Mouse (Mus musculus): Measurements from ENCODE around the gene Entpd3.
"Not testable (repeated sequence)": the region's sequence is repeated elsewhere in the genome, so short reads cannot be mapped to it uniquely, and the experiment has no call there.

Entpd3 gene

GRCm38 (mm10) chr9:120539662-120540251, at the start of gene Entpd3:
Entpd3 (plus strand) TSS chr9:120539818.
- DNase-seq = no peak

DNA sequence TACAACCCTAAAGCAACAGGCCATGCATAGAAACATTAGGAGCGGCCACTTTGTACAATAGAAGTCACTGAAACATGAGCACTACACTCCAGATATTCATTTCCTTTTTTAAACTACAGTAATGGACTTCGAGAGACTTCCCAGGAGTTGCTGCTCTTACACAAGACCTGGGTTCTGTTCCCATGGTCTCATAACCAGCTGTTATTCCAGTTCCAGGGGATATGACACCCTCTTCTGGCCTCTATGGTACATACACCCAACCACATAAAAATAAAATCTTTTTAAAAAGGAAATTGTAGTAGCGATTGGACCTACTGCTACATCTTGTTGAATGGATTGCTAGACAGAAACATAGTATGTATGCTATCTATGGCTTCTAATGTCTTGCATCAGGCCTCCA, 48.1 kb upstream of the Entpd3 start:
- no peak for DNase-seq

- no peak for DNase-seq
Observed at GRCm38 (mm10) chr9:120492010-120492399, 47.6 kb upstream of the Entpd3 start, which contains the start of gene Eif1b. Eif1b (plus strand) TSS chr9:120492232.

DNA sequence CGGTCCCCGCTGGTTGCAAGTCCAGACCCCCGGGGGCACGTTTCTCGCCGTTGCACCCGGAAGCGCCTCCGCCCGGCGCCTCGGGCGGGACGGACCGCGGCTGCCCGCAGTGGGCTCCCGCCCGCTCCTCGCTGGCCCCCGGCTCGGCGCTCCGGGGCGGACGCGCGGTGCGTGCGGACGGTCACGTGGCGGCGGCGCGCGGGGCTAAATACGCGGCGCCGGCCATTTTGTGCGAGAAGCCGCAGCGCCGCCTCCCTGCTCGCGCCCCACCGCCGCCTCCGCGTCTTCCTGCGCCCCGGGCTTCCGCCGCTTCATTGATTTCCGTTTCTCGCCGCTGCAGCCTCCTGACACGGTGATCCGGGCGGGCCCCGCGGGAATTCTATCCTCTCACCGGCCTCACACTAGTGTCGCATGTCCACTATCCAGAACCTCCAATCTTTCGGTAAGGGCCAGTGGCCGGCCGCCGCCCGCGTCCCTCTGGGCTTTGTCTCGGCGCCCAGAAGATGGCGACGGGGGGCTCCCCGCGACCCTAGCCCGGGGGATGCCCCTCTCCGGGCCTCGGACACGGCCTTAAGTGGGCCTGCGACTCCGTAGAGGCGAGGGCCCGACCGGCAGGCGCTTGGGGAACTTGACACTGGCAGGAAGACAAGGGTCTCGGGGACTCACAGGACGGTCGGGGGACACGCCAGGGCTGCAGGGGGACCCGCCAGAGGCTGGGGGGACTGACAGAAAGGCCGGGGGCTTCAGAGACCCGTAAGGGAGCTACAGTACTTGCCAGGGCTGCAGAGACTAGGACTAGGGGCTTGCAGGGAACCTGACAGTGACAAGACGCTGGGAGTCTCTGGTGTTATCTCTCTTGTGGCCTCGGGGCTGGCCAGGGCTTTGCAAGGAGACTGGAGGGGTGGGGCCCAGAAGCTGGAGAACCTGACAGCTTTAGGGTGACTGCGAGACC, 46.9 kb upstream of the Entpd3 start:
- peak; percentile 66 to 75 for DNase-seq

DNA sequence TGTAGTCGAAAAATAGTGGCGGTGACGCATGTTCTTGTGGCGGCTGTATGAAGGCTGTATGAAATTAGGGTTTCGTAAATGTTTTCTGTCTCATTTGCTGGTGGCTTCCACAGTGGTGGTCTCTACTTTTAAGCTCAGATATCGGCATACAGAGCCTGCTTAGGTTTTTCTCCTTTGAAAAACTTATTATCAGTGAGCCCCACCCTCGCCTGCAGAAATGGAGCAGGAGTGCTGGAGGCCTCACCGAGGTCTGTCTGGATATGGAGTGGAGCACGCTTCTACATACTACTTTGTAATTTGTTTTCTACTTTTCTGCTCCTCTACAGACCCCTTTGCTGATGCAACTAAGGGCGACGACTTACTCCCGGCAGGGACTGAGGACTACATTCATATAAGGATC, 45.8 kb upstream of the Entpd3 start:
- no peak for DNase-seq

DNA sequence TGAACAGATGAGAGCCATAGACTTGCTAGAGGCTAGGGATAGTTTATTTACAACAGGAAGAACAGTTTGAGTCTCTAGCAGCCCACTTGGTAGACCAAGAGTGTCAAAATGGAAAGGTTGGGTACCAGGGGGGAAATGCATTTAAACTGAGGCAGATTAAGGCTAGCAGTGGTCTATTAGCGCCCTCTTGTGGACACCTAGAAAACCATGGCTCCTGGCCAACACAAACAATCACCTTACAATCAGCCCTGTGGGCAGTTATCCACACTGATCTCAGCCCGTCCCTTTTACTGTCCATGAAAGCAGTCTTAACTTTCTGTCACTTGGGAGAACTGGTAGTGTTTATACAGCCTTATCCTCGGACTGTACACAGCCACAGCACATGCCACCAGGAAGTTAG, 42.9 kb upstream of the Entpd3 start:
- DNase-seq = no peak

- no peak for DNase-seq
Observed at GRCm38 (mm10) chr9:120497983-120498382, 41.6 kb upstream of the Entpd3 start.

- no peak for DNase-seq
Observed at GRCm38 (mm10) chr9:120501191-120501902, 38.3 kb upstream of the Entpd3 start.

- DNase-seq = no peak
Observed at GRCm38 (mm10) chr9:120502013-120502412, 37.6 kb upstream of the Entpd3 start.

DNA sequence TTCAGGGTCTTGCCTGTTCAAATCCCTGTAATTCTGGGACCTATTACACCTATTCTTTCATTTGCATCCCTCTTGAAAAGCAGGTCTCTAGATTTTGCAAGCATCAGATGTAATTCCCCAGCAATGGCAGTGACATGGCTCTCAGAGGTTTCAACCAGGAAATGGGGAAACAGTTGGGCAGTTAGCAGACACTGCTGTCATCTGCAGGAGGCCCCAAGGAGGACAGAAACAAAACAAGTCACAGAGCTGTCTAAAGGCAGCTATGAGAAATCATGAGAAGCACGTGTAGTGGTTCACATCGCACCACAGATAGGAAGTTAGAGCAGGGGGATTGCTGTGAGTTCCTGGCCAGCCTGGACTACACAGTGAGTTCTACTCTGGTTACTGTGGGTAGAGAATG, 35.2 kb upstream of the Entpd3 start:
- no peak for DNase-seq

DNA sequence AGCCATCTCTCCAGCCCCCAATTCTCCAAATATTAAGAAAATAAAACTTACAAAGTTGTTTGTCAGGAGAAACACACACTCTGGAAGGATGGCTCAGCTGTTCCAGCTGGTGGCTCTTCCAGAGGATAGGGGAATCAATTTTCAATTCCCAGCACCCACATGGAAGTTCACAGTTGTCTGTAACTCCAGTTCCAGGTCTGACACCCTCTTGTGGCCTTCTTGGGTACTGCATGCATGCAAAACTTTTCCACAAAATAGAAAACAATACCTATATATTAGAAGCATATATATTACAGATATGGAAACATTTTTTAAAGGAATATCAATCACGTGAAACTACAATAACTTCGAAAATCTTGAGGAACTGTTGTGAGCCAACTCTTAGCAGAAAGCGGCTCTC, 27.8 kb upstream of the Entpd3 start:
- no peak for DNase-seq

DNA sequence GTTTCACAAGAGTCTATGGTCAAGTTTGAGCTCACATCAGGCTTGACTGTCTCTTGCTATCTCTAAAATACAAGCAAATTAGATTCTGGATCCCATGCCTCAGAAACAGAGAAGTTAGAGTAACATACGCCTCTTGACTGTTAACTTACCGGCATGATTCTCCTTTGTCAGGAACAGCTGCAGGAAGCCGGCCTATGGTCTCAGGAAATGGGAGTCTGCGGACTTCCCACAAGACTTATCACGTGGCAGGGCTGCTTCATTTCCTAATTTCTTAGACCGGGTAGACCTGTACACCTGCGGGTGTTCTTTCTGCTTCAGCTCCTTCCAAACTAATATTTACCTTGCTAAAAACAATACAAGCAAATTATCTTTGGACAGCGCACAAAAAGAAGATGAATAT, 22.9 kb upstream of the Entpd3 start:
- no peak for DNase-seq

GRCm38 (mm10) chr9:120518946-120519345, 20.7 kb upstream of the Entpd3 start:
- no peak for DNase-seq

DNA sequence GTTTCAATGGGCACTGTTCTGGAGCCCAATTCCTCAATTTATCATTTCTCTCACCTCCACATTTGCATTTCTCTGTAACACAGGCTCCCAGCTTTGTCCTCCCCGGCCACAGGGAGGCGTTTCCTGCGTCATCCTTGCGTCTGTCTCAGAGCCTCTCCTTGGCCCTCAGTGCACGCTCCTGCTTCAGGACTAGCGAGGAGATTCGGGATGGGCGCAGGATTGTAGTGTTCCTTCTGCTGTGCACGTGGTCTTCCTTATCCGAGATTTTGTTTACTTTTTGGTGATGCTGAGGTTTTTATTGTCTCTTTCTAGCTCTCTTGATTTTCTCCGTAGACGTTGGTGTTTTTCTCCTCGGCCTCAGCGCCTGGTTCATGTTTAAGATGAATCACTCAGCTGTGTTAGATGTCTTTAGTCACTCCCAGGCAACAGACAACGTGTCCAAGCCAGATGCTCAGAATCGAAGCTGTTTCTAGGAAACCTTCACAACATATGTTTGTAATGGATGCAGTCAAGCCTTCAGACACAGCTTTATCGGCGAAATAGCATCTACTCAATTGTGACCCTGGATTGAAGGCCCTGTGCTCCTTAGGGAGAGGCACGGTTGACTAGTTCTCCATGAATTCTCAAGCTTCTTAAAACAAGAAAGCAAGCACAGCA, 20.0 kb upstream of the Entpd3 start:
- no peak for DNase-seq

- no peak for DNase-seq
Observed at GRCm38 (mm10) chr9:120521161-120521560, 18.5 kb upstream of the Entpd3 start.

DNA sequence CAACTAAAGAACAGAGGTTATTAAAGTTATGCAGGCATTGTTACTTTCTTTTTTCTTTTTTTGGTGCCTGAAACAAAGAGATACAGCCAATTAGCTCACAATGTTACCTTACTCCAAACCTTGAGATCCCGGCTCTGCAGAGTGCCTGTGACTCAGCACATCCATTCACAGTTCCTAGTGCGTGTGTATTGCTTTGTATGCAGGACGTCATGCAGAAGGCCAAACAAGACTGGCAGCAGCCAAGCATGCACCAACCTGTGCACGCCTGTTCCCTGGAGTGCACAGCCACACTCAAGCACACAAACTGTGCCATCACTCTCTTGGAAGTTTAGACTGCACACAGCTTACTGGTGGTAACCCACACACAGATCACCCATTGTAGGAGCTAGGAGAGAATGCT, 12.3 kb upstream of the Entpd3 start:
- DNase-seq = no peak

DNA sequence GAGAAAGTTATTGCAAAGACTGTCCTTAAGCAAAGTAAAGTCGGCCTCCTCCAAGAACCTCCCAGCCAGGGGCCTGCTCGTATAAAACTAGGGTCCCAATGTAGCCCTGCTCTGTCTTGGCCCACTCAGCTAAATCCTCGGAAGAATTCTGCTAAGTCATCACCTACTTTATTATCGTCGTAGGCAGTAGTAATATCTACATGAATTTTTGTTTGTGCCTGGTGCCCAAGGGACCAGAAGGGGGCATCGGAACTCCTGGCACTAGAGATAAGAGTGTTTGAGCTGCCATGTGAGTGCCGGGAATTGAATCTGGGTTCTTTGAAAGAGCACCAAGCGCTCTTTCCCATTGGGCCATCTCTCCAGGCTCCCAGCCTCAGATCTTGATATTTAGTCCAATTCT, 11.7 kb upstream of the Entpd3 start:
- DNase-seq = no peak

DNA sequence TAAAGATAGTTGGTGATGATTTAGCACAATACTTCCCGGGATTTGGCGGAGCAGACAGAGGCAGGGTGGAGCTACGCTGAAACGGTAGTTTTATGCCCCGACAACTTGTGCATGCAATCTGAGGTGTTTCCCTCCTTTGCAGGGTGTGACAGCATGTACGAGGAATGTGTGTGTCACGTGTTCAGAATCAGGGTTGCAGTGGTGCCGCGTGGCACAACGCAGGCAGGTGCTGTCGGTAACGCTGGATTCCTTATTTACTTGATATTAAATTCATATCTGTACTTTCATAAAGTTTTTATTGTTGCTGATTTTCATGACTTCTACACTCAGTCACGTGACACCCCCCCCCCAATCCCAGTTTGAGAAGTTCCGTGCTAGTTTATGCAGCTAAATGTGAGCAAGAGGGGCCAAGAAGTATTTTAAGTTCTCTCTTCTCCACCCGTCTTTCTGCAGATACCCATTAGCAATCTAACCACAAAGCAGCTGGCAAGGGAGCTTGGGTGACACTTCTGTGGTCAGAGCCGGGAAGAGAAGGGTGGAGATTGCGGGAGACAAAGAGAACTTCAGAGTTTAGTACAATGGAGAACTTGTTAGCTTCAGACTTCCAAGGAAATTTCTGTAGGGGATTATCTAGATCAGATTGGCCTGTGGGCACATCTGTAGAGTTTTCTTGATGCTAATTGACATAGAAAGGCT, 10.7 kb upstream of the Entpd3 start:
- DNase-seq = no peak

GRCm38 (mm10) chr9:120530471-120530870, 9.1 kb upstream of the Entpd3 start:
- no peak for DNase-seq

DNA sequence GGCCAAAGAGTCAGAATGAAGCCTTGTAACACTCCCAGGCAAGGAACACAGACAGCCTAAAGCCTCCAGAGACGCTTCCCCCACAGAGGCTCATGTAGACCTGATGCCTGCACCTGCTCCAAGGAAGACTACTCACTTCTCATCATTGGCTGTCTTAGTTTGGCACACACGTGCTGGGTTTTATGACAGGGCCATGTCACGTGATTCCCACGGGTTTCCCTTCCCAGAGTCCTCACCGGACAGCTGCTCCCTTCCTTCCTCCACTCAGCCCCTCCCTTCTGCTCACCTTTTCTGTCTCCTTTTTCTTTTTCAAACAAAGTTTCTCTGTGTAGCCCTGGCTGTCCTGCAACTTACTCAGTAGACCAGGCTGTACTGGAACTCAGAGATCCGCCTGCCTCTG, 7.6 kb upstream of the Entpd3 start:
- no peak for DNase-seq

DNA sequence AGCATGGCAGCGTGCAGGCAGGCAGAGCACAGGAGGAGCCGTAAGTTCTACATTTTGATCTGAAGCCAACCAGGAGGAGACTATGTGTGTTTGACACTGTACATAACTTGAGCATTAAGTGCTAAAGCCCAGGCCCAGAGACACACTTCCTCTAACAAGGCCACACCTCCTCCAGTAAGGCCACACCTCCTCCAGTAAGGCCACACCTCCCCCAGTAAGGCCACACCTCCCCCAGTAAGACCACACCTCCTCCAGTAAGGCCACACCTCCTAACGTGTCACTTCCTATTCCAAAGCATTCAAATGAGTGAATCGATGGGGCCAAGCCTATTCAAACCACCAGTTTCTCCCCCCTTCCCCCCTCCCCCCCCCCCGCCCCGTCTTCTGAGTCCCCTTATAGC, 6.9 kb upstream of the Entpd3 start:
- DNase-seq = no peak

GRCm38 (mm10) chr9:120533446-120533950, 6.1 kb upstream of the Entpd3 start:
- DNase-seq = not testable (repeated sequence)

Measured in thymus, adult 18-20 months (tissue).